Mouse (Mus musculus): ENCODE data around the gene Fam229b. TPM values are rescaled to one million over a fixed set of nuclear protein-coding genes. Genes with fewer than 3 reads are reported as not detected.

Gene Fam229b
- 3.0 and 4.1 TPM in 2 replicates for polyA plus RNA-seq (2014; fragmentation: Nextera tagmentation; extraction: Ambion mirVana)

- peak; percentile 80 for DNase-seq (ENCODE audit: low spot score)
- no peak within 1 kb of the TSS for H3K27ac ChIP-seq (ENCODE audit: low read depth, low read length)
- H3K9ac ChIP-seq (ENCODE audit: low read depth, low read length), result peak within 1 kb of the TSS; percentile 70
- peak; percentile 89 for ATAC-seq (replicated peaks; ENCODE audit: low FRiP score)
- peaks cover 9% of the 10 kb centered on the region; the same call in 1 of the 2 replicates for H3K4me1 ChIP-seq (replicated peaks; ENCODE audit: control insufficient read depth, insufficient read depth, low read length)
- H3K4me2 ChIP-seq, result peak within 1 kb of the TSS; percentile 73
- WGBS, result 4% methylated on average over 47 of the region's 47 CpGs
- 0 out of 2 replicates have a peak, but pooled peaks cover 2% of the 10 kb centered on the region for H3K36me3 ChIP-seq (ENCODE audit: control insufficient read depth, insufficient read depth, low read length)
- H3K4me3 ChIP-seq (ENCODE audit: low read depth, low read length), result peak within 1 kb of the TSS; percentile 61
- H3K9me3 ChIP-seq (ENCODE audit: control insufficient read depth, low read length), result no peaks in the 10 kb centered on the region
- no peaks in the 10 kb centered on the region for H3K27me3 ChIP-seq (replicated peaks; ENCODE audit: control insufficient read depth, insufficient read depth, low read length)
These were observed at the start of gene Fam229b, which contains the start of gene Tube1 for GRCm38 (mm10) chr10:39133462-39134310. Gene Fam229b, minus strand, starts transcription at chr10:39133914. Gene Tube1, plus strand, starts transcription at chr10:39133976.

DNA sequence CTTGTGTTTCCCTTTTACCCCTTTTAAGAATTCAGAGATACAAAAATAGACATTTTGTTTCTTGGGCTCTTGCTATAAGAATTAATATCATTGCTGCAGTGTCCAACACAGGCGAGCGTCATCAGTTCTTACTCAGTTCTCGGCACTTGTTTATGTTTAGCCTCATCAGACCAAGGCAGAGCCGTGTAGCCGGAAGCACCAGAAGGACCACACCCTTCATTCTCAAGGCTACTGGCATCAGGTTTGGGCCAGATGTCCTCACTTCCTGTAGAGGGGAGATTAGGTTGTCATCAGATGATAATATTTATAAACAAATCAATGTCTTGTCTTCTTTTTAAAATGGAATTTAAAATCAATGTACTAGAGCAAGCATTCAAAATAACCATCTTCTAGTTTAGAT is 43.3 kb upstream of the Fam229b start:
- DNase-seq (ENCODE audit: low spot score) (no peak), ATAC-seq (replicated peaks; ENCODE audit: low FRiP score) (no peak)
- Histone ChIP-seq H3K27me3 (replicated peaks; ENCODE audit: control insufficient read depth, insufficient read depth, low read length) (no peaks in the 10 kb centered on the region), H3K27ac (ENCODE audit: low read depth, low read length) (no peak overlapping the region), H3K36me3 (ENCODE audit: control insufficient read depth, insufficient read depth, low read length) (no peaks in the 10 kb centered on the region), H3K4me3 (ENCODE audit: low read depth, low read length) (no peak overlapping the region), H3K4me2 (no peak overlapping the region), H3K9me3 (ENCODE audit: control insufficient read depth, low read length) (no peaks in the 10 kb centered on the region), H3K4me1 (replicated peaks; ENCODE audit: control insufficient read depth, insufficient read depth, low read length) (peaks cover 3% of the 10 kb centered on the region; the same call in 1 of the 2 replicates), H3K9ac (ENCODE audit: low read depth, low read length) (no peak overlapping the region)
- 53% methylated on average over 5 of the region's 5 CpGs for WGBS

DNA sequence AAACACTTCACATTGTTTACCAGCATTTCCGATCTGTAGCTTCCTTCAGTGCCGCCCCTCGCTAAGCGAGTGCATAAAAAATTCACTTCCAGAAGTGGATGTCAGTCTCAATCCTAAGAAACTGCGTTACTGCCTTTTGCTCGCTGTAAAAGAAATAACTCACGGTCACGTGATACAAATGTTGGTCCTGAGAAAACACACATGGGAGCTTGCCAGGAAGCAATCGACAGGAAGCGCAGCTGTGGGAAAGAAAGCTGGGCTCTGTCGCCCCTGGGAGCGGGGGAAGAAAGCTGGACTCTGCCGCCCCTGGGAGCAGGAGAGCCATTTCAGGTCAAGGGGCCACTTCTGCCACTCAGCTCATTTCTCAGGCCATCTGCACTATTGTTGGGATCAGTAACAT is 39.4 kb upstream of the Fam229b start:
- Histone ChIP-seq H3K4me2 (peak overlapping the region; percentile 77; the same call in 1 of the 2 replicates), H3K36me3 (ENCODE audit: control insufficient read depth, insufficient read depth, low read length) (no peaks in the 10 kb centered on the region), H3K27me3 (replicated peaks; ENCODE audit: control insufficient read depth, insufficient read depth, low read length) (no peaks in the 10 kb centered on the region), H3K4me3 (ENCODE audit: low read depth, low read length) (no peak overlapping the region), H3K4me1 (replicated peaks; ENCODE audit: control insufficient read depth, insufficient read depth, low read length) (peaks cover 5% of the 10 kb centered on the region; the same call in 1 of the 2 replicates), H3K9me3 (ENCODE audit: control insufficient read depth, low read length) (no peaks in the 10 kb centered on the region), H3K9ac (ENCODE audit: low read depth, low read length) (no peak overlapping the region), H3K27ac (ENCODE audit: low read depth, low read length) (no peak overlapping the region)
- no peak for DNase-seq (ENCODE audit: low spot score)
- WGBS, result 46% methylated on average over 13 of the region's 13 CpGs
- no peak for ATAC-seq (replicated peaks; ENCODE audit: low FRiP score)

- no peaks in the 10 kb centered on the region; the same call in 1 of the 2 replicates for H3K27me3 ChIP-seq (replicated peaks; ENCODE audit: control insufficient read depth, insufficient read depth, low read length)
- H3K4me3 ChIP-seq (ENCODE audit: low read depth, low read length), result no peak overlapping the region
- H3K9me3 ChIP-seq (ENCODE audit: control insufficient read depth, low read length), result no peaks in the 10 kb centered on the region
- peaks cover 5% of the 10 kb centered on the region; the same call in 1 of the 2 replicates for H3K4me1 ChIP-seq (replicated peaks; ENCODE audit: control insufficient read depth, insufficient read depth, low read length)
- no peak overlapping the region for H3K27ac ChIP-seq (ENCODE audit: low read depth, low read length)
- no peak for DNase-seq (ENCODE audit: low spot score)
- peak overlapping the region; percentile 77 for H3K4me2 ChIP-seq
- ATAC-seq (replicated peaks; ENCODE audit: low FRiP score), result no peak
- H3K36me3 ChIP-seq (ENCODE audit: control insufficient read depth, insufficient read depth, low read length), result no peaks in the 10 kb centered on the region
- 64% methylated on average over 6 of the region's 6 CpGs for WGBS
- H3K9ac ChIP-seq (ENCODE audit: low read depth, low read length), result no peak overlapping the region
These were observed 38.8 kb upstream of the Fam229b start for GRCm38 (mm10) chr10:39172540-39172931.

DNA sequence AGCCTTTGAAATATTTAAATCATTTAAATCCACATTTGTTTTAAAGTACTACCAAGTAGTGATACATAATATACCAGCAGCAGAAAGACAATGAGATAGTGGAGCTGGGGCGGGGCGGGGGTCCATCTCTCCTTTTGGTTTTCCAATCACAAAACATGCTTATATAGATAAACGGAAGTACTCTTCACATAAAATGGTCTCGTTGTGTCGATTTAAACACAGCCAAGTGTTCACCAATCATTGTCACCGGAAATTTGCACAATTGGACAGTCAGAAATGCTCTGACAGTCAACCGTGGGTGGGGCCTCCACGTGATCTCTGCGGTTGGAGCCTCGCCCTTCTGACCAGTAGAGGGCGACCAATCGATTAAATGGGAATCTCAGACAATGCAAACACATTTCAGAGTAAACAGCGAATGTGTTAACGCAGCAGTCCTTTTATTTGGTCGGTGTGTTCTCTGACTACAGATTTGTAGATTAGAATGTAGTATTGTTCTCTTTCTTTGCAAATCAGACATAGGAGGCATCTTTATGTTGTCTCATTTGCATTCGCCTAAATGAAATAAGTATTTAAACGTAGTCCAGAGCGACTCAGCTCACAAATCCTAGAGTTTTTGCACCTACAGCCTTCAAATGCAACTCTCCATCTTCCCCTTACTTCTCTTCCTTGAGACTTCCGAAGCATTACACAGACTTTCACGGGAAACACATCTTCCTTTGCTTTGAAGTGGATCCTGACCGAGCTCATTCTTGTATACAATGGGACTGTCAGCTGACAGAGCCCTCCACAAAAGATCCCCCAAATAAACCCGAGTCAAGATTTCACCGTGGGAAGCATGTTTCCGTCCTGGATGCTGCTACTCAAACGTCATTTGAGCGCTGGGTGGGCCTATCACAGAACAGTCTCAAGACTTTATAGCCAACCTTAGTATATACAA is 38.2 kb upstream of the Fam229b start:
- Histone ChIP-seq H3K9ac (ENCODE audit: low read depth, low read length) (no peak overlapping the region), H3K4me2 (peak overlapping the region; percentile 77), H3K4me1 (replicated peaks; ENCODE audit: control insufficient read depth, insufficient read depth, low read length) (peaks cover 5% of the 10 kb centered on the region; the same call in 1 of the 2 replicates), H3K9me3 (ENCODE audit: control insufficient read depth, low read length) (no peaks in the 10 kb centered on the region), H3K36me3 (ENCODE audit: control insufficient read depth, insufficient read depth, low read length) (no peaks in the 10 kb centered on the region), H3K27ac (ENCODE audit: low read depth, low read length) (peak overlapping the region; percentile 34; the same call in 1 of the 2 replicates), H3K4me3 (ENCODE audit: low read depth, low read length) (peak overlapping the region; percentile 53), H3K27me3 (replicated peaks; ENCODE audit: control insufficient read depth, insufficient read depth, low read length) (no peaks in the 10 kb centered on the region; the same call in 1 of the 2 replicates)
- DNase-seq (ENCODE audit: low spot score) (peak; percentile 81), ATAC-seq (replicated peaks; ENCODE audit: low FRiP score) (peak; percentile 77)
- 20% methylated on average over 26 of the region's 26 CpGs for WGBS

DNA sequence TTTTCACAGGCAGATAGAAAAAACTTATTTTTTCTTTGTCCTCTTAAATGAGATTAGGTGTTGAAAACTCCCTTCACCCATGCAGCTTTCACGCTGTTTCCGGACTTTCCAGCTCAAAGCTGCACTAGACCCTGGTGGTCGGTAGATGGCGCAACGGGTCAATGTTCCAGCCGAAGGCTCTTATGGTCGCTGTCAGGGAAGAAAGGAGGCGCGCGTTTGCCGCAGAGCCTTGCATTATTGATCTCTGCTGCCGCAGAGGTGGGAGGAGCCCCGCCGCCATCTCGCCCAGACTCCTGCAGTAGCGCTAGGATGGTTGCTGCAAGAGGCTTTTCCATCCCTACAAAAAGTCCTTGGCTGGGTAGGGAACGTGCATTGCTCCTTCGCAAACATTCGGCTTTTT is 37.4 kb upstream of the Fam229b start:
- DNase-seq (ENCODE audit: low spot score) (peak; percentile 84), ATAC-seq (replicated peaks; ENCODE audit: low FRiP score) (peak; percentile 84)
- no peaks in the 10 kb centered on the region for H3K9me3 ChIP-seq (ENCODE audit: control insufficient read depth, low read length)
- WGBS, result under 1% methylated on average over 19 of the region's 19 CpGs
- peak overlapping the region; percentile 77 for H3K4me2 ChIP-seq
- H3K4me1 ChIP-seq (replicated peaks; ENCODE audit: control insufficient read depth, insufficient read depth, low read length), result peaks cover 5% of the 10 kb centered on the region; the same call in 1 of the 2 replicates
- H3K27me3 ChIP-seq (replicated peaks; ENCODE audit: control insufficient read depth, insufficient read depth, low read length), result no peaks in the 10 kb centered on the region; the same call in 1 of the 2 replicates
- H3K9ac ChIP-seq (ENCODE audit: low read depth, low read length), result no peak overlapping the region
- H3K36me3 ChIP-seq (ENCODE audit: control insufficient read depth, insufficient read depth, low read length), result no peaks in the 10 kb centered on the region
- H3K4me3 ChIP-seq (ENCODE audit: low read depth, low read length), result peak overlapping the region; percentile 53
- peak overlapping the region; percentile 34; the same call in 1 of the 2 replicates for H3K27ac ChIP-seq (ENCODE audit: low read depth, low read length)

- no peak overlapping the region for H3K9ac ChIP-seq (ENCODE audit: low read depth, low read length)
- H3K9me3 ChIP-seq (ENCODE audit: control insufficient read depth, low read length), result no peaks in the 10 kb centered on the region
- H3K4me3 ChIP-seq (ENCODE audit: low read depth, low read length), result no peak overlapping the region; the same call in 1 of the 2 replicates
- no peak for DNase-seq (ENCODE audit: low spot score)
- ATAC-seq (replicated peaks; ENCODE audit: low FRiP score), result no peak
- WGBS, result 14% methylated on average over 6 of the region's 6 CpGs
- H3K27ac ChIP-seq (ENCODE audit: low read depth, low read length), result no peak overlapping the region
- no peaks in the 10 kb centered on the region for H3K36me3 ChIP-seq (ENCODE audit: control insufficient read depth, insufficient read depth, low read length)
- H3K27me3 ChIP-seq (replicated peaks; ENCODE audit: control insufficient read depth, insufficient read depth, low read length), result no peaks in the 10 kb centered on the region; the same call in 1 of the 2 replicates
- peak overlapping the region; percentile 77 for H3K4me2 ChIP-seq
- peaks cover 5% of the 10 kb centered on the region; the same call in 1 of the 2 replicates for H3K4me1 ChIP-seq (replicated peaks; ENCODE audit: control insufficient read depth, insufficient read depth, low read length)
These were observed 37.0 kb upstream of the Fam229b start for GRCm38 (mm10) chr10:39170706-39171105.

- H3K4me2 ChIP-seq, result 0 out of 2 replicates have a peak overlapping the region, but pooled peaks have one; percentile 3
- ATAC-seq (replicated peaks; ENCODE audit: low FRiP score) (no peak), DNase-seq (ENCODE audit: low spot score) (peak; percentile 58)
- H3K4me3 ChIP-seq (ENCODE audit: low read depth, low read length), result no peak overlapping the region
- no peaks in the 10 kb centered on the region for H3K36me3 ChIP-seq (ENCODE audit: control insufficient read depth, insufficient read depth, low read length)
- no peaks in the 10 kb centered on the region for H3K9me3 ChIP-seq (ENCODE audit: control insufficient read depth, low read length)
- H3K27me3 ChIP-seq (replicated peaks; ENCODE audit: control insufficient read depth, insufficient read depth, low read length), result no peaks in the 10 kb centered on the region; the same call in 1 of the 2 replicates
- 13% methylated on average over 8 of the region's 8 CpGs for WGBS
- H3K9ac ChIP-seq (ENCODE audit: low read depth, low read length), result no peak overlapping the region
- peaks cover 5% of the 10 kb centered on the region; the same call in 1 of the 2 replicates for H3K4me1 ChIP-seq (replicated peaks; ENCODE audit: control insufficient read depth, insufficient read depth, low read length)
- no peak overlapping the region for H3K27ac ChIP-seq (ENCODE audit: low read depth, low read length)
These were observed 36.5 kb upstream of the Fam229b start for GRCm38 (mm10) chr10:39170181-39170580.
